Mouse (Mus musculus): ENCODE results near the gene Nav2.

DNA sequence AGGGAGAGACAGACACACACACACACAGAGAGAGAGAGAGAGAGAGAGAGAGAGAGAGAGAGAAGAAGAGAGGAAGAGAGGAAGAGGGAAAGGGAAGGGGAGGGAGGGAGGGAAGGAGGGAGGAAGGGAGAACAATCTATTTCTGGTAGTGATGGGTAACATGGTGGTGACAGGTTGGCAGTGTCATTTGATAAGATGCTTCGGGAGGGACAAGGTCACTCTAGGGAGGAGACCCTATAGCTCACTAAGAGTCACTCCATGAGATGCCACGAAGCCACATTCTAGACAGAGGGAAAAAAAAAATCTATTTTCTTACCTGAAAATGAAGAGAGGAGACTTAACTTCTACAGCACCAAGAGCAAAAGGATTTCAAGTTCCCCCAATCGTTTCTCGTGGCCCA, 12.5 kb upstream of the Nav2 start:
- TF ChIP-seq CTCF (IDR thresholded peaks at IDR 0.05; ENCODE audit: borderline replicate concordance, control insufficient read depth, extremely low read depth, insufficient read depth, low read length, poor library complexity): no peak
- TF ChIP-seq POLR2A (IDR thresholded peaks at IDR 0.05; ENCODE audit: control insufficient read depth, extremely low read depth, insufficient read depth, low read length, poor library complexity): no peak
